Mouse (Mus musculus): ENCODE results near the gene Ngfr.

DNA sequence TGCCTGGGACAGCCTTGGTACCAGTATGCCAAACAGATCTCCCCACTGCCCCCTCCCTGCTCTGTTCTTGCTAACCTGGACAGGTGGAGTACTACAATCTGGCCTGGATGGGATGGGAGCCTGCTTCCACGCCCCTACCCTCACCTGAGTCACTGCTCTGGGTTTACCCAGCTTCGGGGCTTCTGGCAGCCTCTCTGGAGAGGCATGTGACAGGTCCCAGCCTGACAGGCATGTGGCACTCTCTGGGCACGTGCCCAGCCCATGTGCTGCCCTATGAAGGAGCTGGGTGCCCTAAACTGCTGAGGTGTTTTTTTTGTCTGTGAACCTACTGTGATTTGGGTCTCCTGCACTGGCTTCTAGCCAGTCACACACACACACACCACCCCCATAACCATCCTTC is 26.8 kb downstream of the Ngfr start:
- TF ChIP-seq CTCF (IDR thresholded peaks at IDR 0.05; ENCODE audit: borderline replicate concordance, extremely low read depth, insufficient read depth, insufficient read length) (no peak), POLR2A (IDR thresholded peaks at IDR 0.05; ENCODE audit: borderline replicate concordance, extremely low read depth, insufficient read depth, insufficient read length, poor library complexity, severe bottlenecking) (no peak)
